Mouse (Mus musculus) olfactory bulb, adult 2 months (tissue): ENCODE results near the gene Fam166a. TPM values are rescaled to one million over a fixed set of nuclear protein-coding genes. Genes with fewer than 3 reads are reported as not detected.

Source experiments
- H3K27ac ChIP-seq: fragments of 200-500 bp; 2 replicates; pipeline ENCODE4 v1.5.1; 2012; ENCODE audit warnings: low read depth, low read length; ENCODE audit not compliant: insufficient read depth
- H3K4me1 ChIP-seq: fragments of 200-500 bp; 2 replicates; pipeline ENCODE4 v1.6.1; 2012; ENCODE audit warnings: low read length; ENCODE audit not compliant: control insufficient read depth, insufficient read depth
- H3K4me3 ChIP-seq: fragments of 200-500 bp; 2 replicates; pipeline ENCODE4 v1.5.1; 2012; ENCODE audit warnings: mild to moderate bottlenecking, low read depth, low read length, moderate library complexity; ENCODE audit not compliant: insufficient read depth
- CTCF ChIP-seq: fragments of 200-500 bp; IDR thresholded peaks from 2 replicates; pipeline ENCODE4 v1.5.1; 2012; ENCODE audit warnings: low read depth, mild to moderate bottlenecking, low read length, moderate library complexity; ENCODE audit not compliant: insufficient read depth
- POLR2A ChIP-seq: fragments of 200-500 bp; IDR thresholded peaks from 2 replicates; pipeline ENCODE4 v1.6.1; 2012; ENCODE audit warnings: mild to moderate bottlenecking, low read depth, low read length, moderate library complexity; ENCODE audit not compliant: insufficient read depth
- WGBS: fragments of 180-500 bp; shearing (Covaris S2); methylation state at CpG from one replicate; pipeline ENCODE4 v1.1.7; 2018; 5-methylcytosine and 5-hydroxymethylcytosine counted together
- polyA plus RNA-seq: library from polyadenylated mRNA; stranded (reverse); fragments of >200 nt; gene quantifications from 2 replicates; pipeline ENCODE4 v1.2.4, GENCODE M21; 2012; ENCODE audit warnings: low replicate concordance; ENCODE audit not compliant: missing spikeins, insufficient read depth, insufficient read length

Gene Fam166a
- polyA plus RNA-seq, 1 experiment = not detected

- Histone ChIP-seq H3K27ac (no peak within 1 kb of the TSS), H3K4me1 (peaks cover 1% of the 10 kb centered on the region), H3K4me3 (no peak within 1 kb of the TSS)
- TF ChIP-seq POLR2A (no peak), CTCF (no peak)
- WGBS = 94% methylated on average over 3 of the region's 3 CpGs
These were observed 15.5 kb downstream of the Fam166a start, which contains the start of gene Slc34a3 for GRCm38 (mm10) chr2:25234050-25234449. Slc34a3 (minus strand) TSS chr2:25234364.

GRCm38 (mm10) chr2:25234551-25235220 is 16.1 kb downstream of the Fam166a start:
- WGBS = 76% methylated on average over 5 of the region's 5 CpGs
- H3K4me3 ChIP-seq = no peak overlapping the region
- no peaks in the 10 kb centered on the region for H3K4me1 ChIP-seq
- H3K27ac ChIP-seq = no peak overlapping the region
- no peak for TF ChIP-seq POLR2A
- no peak for TF ChIP-seq CTCF

GRCm38 (mm10) chr2:25236614-25237013 is 18.1 kb downstream of the Fam166a start, which contains the start of gene Rnf224:
Rnf224 (minus strand) TSS chr2:25236787.
- Histone ChIP-seq H3K4me1 (peaks cover 12% of the 10 kb centered on the region), H3K27ac (no peak within 1 kb of the TSS), H3K4me3 (no peak within 1 kb of the TSS)
- TF ChIP-seq POLR2A = no peak
- no peak for TF ChIP-seq CTCF
- WGBS = 46% methylated on average over 8 of the region's 8 CpGs

GRCm38 (mm10) chr2:25237522-25237921 is 19.0 kb downstream of the Fam166a start:
- no peak for TF ChIP-seq POLR2A
- no peak for TF ChIP-seq CTCF
- H3K27ac ChIP-seq = no peak overlapping the region
- peaks cover 13% of the 10 kb centered on the region for H3K4me1 ChIP-seq
- no peak overlapping the region for H3K4me3 ChIP-seq
- 60% methylated on average over 4 of the region's 4 CpGs for WGBS

- TF ChIP-seq POLR2A (no peak), CTCF (no peak)
- H3K4me3 ChIP-seq = no peak overlapping the region
- H3K27ac ChIP-seq = no peak overlapping the region
- H3K4me1 ChIP-seq = peaks cover 18% of the 10 kb centered on the region
These were observed 19.6 kb downstream of the Fam166a start for GRCm38 (mm10) chr2:25238106-25238505.

GRCm38 (mm10) chr2:25239766-25240165 is 21.2 kb downstream of the Fam166a start:
- Histone ChIP-seq H3K27ac (no peak overlapping the region), H3K4me1 (peaks cover 26% of the 10 kb centered on the region), H3K4me3 (no peak overlapping the region)
- 95% methylated on average over 3 of the region's 3 CpGs for WGBS
- TF ChIP-seq POLR2A (no peak), CTCF (no peak)

- no peak for TF ChIP-seq CTCF
- no peak for TF ChIP-seq POLR2A
- 52% methylated on average over 8 of the region's 8 CpGs for WGBS
- Histone ChIP-seq H3K4me1 (peaks cover 26% of the 10 kb centered on the region), H3K4me3 (peak overlapping the region; percentile 89; the same call in 1 of the 2 replicates), H3K27ac (no peak overlapping the region)
These were observed 21.8 kb downstream of the Fam166a start for GRCm38 (mm10) chr2:25240310-25240709.

- Histone ChIP-seq H3K4me1 (peaks cover 26% of the 10 kb centered on the region), H3K27ac (no peak overlapping the region), H3K4me3 (peak overlapping the region; percentile 89)
- WGBS = under 1% methylated on average over 29 of the region's 29 CpGs
- no peak for TF ChIP-seq CTCF
- TF ChIP-seq POLR2A = 0 out of 2 replicates have a peak, but pooled peaks have one; percentile 17
These were observed 22.3 kb downstream of the Fam166a start for GRCm38 (mm10) chr2:25240723-25241437.

- no peak overlapping the region for H3K27ac ChIP-seq
- WGBS = 19% methylated on average over 6 of the region's 6 CpGs
- H3K4me1 ChIP-seq = peaks cover 26% of the 10 kb centered on the region
- no peak for TF ChIP-seq POLR2A
- no peak for TF ChIP-seq CTCF
- H3K4me3 ChIP-seq = peak overlapping the region; percentile 89
These were observed 22.9 kb downstream of the Fam166a start for GRCm38 (mm10) chr2:25241438-25241775.
